Mouse (Mus musculus): Measurements from ENCODE around the gene Dnm1.

- TF ChIP-seq CTCF (IDR thresholded peaks at IDR 0.05; ENCODE audit: borderline replicate concordance, control insufficient read depth, extremely low read depth, insufficient read depth, low read length, poor library complexity) (no peak), POLR2A (IDR thresholded peaks at IDR 0.05; ENCODE audit: control insufficient read depth, extremely low read depth, insufficient read depth, low read length, poor library complexity) (no peak)
Measured at GRCm38 (mm10) chr2:32339912-32340642, 13.1 kb downstream of the Dnm1 start.

Measured in thymus, adult 2 months (tissue).